Mouse (Mus musculus): ENCODE measurements around the gene Slc22a18. TPM values are rescaled to one million over a fixed set of nuclear protein-coding genes. Genes with fewer than 3 reads are reported as not detected.

Slc22a18 gene
- total RNA-seq, 2 experiments from 2014 or later, result 0.29 to 0.54 TPM

GRCm38 (mm10) chr7:143501643-143502417, 28.3 kb downstream of the Slc22a18 start:
- DNase-seq (ENCODE audit: low spot score in 2 of 2), result no peak
- Histone ChIP-seq H3K27ac (no peak overlapping the region), H3K4me3 (peak overlapping the region; percentile 48)
- no peak for TF ChIP-seq CTCF (conservative IDR thresholded peaks at IDR 0.05)

DNA sequence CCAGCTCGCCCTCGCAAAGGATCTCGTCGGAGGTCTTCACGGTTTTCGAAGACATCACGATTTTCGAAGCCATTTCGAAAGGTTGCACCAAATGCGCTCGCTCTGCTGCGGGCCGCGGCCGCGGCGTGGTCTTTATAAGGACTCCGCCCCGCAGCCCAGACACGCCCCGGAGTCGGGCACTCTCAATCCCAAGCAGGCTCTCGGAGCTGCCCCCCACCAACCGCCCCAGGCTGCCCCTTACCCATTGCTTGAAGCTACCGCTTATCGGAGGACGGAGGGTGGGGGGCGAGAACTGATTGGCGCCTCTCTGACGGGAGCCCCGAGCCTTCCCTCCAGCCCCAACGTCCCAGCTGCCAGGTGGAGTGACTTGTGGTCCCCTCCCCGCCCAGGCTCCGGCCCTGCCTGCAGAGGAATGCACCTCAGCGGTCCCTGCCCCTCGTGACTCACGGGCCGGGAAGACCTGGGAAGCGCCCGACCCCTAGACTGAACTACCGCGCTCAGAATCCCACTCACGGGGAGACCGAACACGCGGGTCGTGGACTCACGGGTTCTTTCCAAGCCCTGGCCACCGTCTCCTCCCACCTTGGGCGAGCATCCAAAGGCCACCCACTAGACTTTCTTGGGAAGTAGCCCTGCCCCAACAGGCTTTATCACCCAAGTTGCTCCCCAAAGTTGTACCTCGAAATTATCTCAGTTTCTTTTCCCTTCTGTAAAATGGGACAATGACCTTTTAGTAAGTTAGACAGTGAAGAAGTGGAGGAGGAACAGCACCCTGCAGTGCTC, 29.1 kb downstream of the Slc22a18 start, which contains the start of gene Phlda2:
Gene Phlda2 (minus strand): TSS at position 733 of the 783 bp plus-strand sequence.
- no peak for DNase-seq (ENCODE audit: low spot score in 2 of 2)
- peak within 1 kb of the TSS; percentile 48 for H3K4me3 ChIP-seq
- H3K27ac ChIP-seq, result no peak within 1 kb of the TSS
- no peak for TF ChIP-seq CTCF (conservative IDR thresholded peaks at IDR 0.05)

DNA sequence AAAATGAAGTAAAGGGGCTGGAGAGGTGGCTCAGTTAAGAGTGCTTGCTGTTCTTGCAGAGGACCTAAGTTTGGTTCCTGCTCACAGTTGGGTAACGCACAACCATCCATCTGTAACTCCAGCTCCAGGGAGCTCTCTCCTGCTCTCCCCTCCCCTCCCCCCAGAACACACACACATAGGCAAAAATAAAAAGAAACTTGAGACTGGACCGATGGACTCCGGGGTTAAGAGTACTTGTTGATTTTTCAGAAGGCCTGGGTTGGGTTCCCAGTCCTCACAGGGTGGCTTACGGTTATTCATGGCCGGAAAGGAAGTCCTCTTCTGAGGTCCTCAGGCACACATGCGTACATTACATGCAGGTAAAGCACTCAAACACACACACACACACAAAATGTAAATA, 30.4 kb downstream of the Slc22a18 start:
- DNase-seq (ENCODE audit: low spot score in 2 of 2), result no peak
- no peak overlapping the region for H3K27ac ChIP-seq
- H3K4me3 ChIP-seq, result no peak overlapping the region
- no peak for TF ChIP-seq CTCF (conservative IDR thresholded peaks at IDR 0.05)

DNA sequence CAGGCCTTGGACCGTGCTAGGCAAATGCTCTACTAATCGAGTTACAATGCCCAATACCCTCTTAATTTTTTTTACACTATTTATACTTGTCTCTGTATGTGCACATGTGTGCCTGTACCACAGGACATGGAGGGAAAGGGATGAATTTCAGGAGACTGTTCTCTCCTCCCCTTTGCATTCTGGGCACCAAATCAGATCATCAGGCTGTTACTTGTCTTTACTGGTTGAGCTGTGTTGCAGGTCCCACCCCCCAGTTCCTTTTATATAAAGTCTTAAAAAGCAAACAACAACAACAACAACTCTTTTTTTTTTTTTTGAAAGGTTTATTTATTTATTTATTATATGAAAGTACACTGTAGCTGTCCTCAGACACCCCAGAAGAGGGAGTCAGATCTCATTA, 31.9 kb downstream of the Slc22a18 start:
- no peak overlapping the region for H3K4me3 ChIP-seq
- H3K27ac ChIP-seq, result no peak overlapping the region
- no peak for DNase-seq (ENCODE audit: low spot score in 2 of 2)
- TF ChIP-seq CTCF (conservative IDR thresholded peaks at IDR 0.05), result no peak

DNA sequence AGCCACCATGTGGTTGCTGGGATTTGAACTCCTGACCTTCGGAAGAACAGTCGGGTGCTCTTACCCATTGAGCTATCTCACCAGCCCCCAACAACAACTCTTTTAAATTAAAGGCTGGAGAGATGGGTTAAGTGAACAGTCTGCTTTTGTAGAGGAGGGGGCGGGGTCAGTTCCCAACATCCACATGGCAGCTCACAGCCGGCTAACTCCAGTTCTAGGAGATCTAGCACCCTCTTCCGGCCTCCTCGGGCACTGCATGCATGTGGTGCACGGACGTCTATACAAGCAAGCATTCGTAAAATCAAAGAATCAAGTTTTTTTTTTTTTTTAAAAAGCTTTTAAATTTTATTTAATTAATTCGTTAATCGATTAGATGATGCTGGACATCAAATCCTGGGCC, 32.3 kb downstream of the Slc22a18 start:
- DNase-seq (ENCODE audit: low spot score in 2 of 2), result peak; percentile 39 to 74
- Histone ChIP-seq H3K4me3 (no peak overlapping the region), H3K27ac (no peak overlapping the region)
- TF ChIP-seq CTCF (conservative IDR thresholded peaks at IDR 0.05), result peak; percentile 80

- Histone ChIP-seq H3K27ac (no peak overlapping the region), H3K4me3 (no peak overlapping the region)
- no peak for DNase-seq (ENCODE audit: low spot score in 2 of 2)
- no peak for TF ChIP-seq CTCF (conservative IDR thresholded peaks at IDR 0.05)
Observed at GRCm38 (mm10) chr7:143506271-143506670, 32.7 kb downstream of the Slc22a18 start.

DNA sequence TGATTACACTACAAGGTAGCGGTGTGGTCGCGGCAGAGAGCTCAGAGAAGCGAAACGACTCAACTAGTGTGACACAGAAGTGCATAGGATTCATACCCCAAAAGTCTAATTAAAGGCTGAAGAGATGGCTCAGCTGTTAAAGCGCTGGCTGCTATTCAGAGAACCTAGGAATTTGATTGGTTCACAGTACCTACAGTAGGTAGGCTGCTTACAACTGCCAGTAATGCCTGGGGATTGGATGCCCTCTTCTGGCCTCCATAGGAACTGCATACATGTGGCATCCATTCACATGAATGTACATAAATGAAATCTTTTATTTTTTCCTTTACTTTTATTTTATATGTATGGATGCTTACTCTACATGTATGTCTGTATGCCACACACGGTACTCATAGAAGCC, 33.1 kb downstream of the Slc22a18 start:
- peak in 1 of 2 experiments; percentile 65 for DNase-seq (ENCODE audit: low spot score in 2 of 2)
- no peak overlapping the region for H3K27ac ChIP-seq
- no peak overlapping the region for H3K4me3 ChIP-seq
- peak; percentile 89 for TF ChIP-seq CTCF (conservative IDR thresholded peaks at IDR 0.05)

DNA sequence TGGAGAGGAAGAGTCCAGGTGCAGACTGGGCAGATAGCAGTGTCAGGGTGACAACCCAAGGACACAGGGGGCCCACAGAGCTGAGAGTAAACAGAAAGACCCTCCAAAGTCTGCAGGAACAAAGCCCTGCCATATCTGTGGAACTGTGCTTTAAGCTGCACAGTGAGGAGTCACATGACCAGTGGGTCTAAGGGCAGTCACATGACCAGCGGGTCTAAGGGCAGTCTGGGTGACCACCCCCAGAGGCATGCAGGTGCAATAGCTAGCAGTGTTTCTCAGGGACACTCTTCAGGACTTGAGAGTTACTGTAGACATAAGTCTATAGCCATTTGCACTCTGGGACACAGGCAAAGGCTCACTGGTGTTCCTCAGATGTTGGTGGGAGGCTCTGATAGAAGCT, 36.0 kb downstream of the Slc22a18 start:
- no peak for TF ChIP-seq CTCF (conservative IDR thresholded peaks at IDR 0.05)
- H3K27ac ChIP-seq, result no peak overlapping the region
- DNase-seq (ENCODE audit: low spot score in 2 of 2), result no peak
- H3K4me3 ChIP-seq, result no peak overlapping the region

- Histone ChIP-seq H3K4me3 (no peak overlapping the region), H3K27ac (no peak overlapping the region)
- TF ChIP-seq CTCF (conservative IDR thresholded peaks at IDR 0.05), result no peak
- DNase-seq (ENCODE audit: low spot score in 2 of 2), result no peak
Observed at GRCm38 (mm10) chr7:143510593-143511334, 37.2 kb downstream of the Slc22a18 start.

GRCm38 (mm10) chr7:143511335-143511712, 37.8 kb downstream of the Slc22a18 start:
- no peak for DNase-seq (ENCODE audit: low spot score in 2 of 2)
- no peak for TF ChIP-seq CTCF (conservative IDR thresholded peaks at IDR 0.05)
- Histone ChIP-seq H3K4me3 (no peak overlapping the region), H3K27ac (no peak overlapping the region)

DNA sequence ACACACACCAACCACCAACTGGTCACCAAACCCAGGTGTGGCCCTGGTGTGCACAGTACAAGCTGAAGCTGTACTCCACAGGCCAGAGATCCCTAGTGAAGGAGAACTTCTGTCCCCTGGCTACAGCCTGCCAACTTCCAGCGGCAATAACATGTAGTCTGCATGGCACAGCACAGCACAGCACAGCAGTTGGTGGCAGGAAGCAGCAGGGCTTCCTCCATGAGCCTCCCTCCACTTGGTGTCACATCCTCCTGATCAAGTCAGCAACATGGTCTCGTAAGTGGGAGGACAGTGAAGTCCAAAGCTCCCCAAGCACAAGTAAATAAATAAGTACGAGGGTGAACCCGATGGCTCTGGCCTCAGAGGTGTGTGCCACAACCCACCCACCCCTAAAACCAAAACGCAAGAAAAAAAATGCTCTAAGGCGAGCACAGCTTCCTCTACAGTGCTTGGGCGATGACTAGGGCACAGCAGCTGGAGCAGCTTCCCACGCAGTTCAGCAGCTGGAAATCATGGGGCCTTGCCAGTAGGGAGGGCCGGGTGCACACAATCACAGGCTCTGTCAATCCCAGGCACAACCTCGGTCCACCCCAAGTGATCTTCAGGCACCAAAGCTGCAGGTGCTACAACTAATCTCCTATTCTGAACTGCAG, 40.4 kb downstream of the Slc22a18 start:
- H3K4me3 ChIP-seq, result no peak overlapping the region
- TF ChIP-seq CTCF (conservative IDR thresholded peaks at IDR 0.05), result no peak
- peak overlapping the region; percentile 16; the same call in 1 of the 2 replicates for H3K27ac ChIP-seq
- no peak for DNase-seq (ENCODE audit: low spot score in 2 of 2)

GRCm38 (mm10) chr7:143514416-143514768, 40.9 kb downstream of the Slc22a18 start:
- Histone ChIP-seq H3K27ac (peak overlapping the region; percentile 1; the same call in 1 of the 2 replicates), H3K4me3 (no peak overlapping the region)
- DNase-seq (ENCODE audit: low spot score in 2 of 2), result no peak
- peak; percentile 40 for TF ChIP-seq CTCF (conservative IDR thresholded peaks at IDR 0.05)
